Mouse (Mus musculus) CD4-positive, CD25-positive, alpha-beta regulatory T cell, adult 2 months (primary cell): ENCODE results near the gene Sike1.

Source experiments
- DNase-seq: peaks from one replicate; pipeline ENCODE4 v3.0.0-alpha.2; 2012; ENCODE audit warnings: low read depth, low spot score

Gene Sike1

DNA sequence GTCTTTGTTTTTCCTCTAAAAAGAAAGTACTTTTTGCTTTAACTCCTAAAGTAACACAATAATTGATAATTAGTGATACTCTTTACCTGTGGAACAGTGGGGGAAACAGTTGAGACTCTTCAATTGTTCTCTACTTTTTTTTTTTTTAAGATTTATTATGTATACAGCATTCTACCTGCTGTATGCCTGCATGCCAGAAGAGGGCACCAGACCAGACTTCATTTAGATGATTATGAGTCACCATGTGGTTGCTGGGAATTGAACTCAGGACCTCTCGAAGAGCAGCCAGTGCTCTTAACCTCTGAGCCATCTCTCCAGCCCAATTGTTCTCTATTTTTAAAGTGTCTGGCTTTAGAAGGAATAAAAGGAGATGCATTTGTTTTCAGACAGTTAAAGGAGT is 30.7 kb downstream of the Sike1 start:
- DNase-seq: peak; percentile 78

- DNase-seq: no peak
These were observed 44.8 kb downstream of the Sike1 start for GRCm38 (mm10) chr3:103040285-103040684.

GRCm38 (mm10) chr3:103040861-103041379 is 45.4 kb downstream of the Sike1 start:
- DNase-seq: no peak

DNA sequence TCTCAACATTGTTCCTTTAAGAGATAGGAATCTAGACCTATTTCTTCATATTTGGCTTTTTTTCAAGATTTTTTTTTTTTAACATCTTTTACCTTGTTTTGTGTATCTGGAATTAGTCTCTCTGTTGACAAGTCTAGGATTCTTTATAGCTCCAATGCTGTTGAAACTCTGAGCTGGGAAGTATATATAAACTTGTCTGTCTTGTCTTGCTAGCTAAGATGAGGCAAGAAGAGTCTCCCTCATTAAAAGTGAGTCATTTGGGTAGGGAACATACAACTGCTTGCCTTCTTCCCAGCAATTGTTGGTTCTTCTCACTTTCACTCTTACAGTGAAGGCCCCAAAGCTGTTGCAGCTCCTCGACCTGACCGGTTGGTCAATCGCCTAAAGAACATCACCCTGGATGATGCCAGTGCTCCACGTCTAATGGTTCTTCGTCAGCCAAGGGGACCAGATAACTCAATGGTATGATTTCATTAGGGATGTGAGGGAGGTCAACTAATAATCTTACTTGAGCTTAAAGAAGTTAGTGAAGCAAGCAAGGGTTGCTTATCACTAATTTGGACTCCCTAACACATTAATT is 60.6 kb downstream of the Sike1 start:
- no peak for DNase-seq

GRCm38 (mm10) chr3:103057752-103058151 is 62.2 kb downstream of the Sike1 start:
- no peak for DNase-seq
